Mouse (Mus musculus) midbrain, embryonic 15.5 days (tissue): ENCODE measurements around the gene Sass6. TPM values are rescaled to one million over a fixed set of nuclear protein-coding genes. Genes with fewer than 3 reads are reported as not detected.
A peak's percentile ranks its signal among the peaks of the same experiment; 100 is the strongest.
"Not testable (repeated sequence)": the region's sequence is repeated elsewhere in the genome, so short reads cannot be mapped to it uniquely, and the experiment has no call there.

Experiments used
- ATAC-seq: fragments of 200-750 bp; cut with Nextera tagmentation; replicated peaks from 2 replicates; pipeline ENCODE4 v1.8.0; 2017; ENCODE audit warnings: moderate TSS enrichment
- H3K27ac ChIP-seq: fragments of 300-500 bp; sonication (generic); 2 replicates; pipeline ENCODE4 v1.5.1; 2015; ENCODE audit warnings: mild to moderate bottlenecking, inconsistent platforms
- H3K27me3 ChIP-seq: fragments of 300-500 bp; sonication (generic); replicated peaks from 2 replicates; pipeline ENCODE4 v1.6.1; 2015; ENCODE audit warnings: inconsistent platforms
- H3K36me3 ChIP-seq: fragments of 300-500 bp; sonication (generic); replicated peaks from 2 replicates; pipeline ENCODE4 v1.6.1; 2015; ENCODE audit warnings: inconsistent platforms
- H3K4me1 ChIP-seq: fragments of 300-500 bp; sonication (generic); 2 replicates; pipeline ENCODE4 v1.6.1; 2015; ENCODE audit warnings: inconsistent platforms
- H3K4me2 ChIP-seq: fragments of 300-500 bp; sonication (generic); 2 replicates; pipeline ENCODE4 v1.6.1; 2015; ENCODE audit warnings: inconsistent platforms, mild to moderate bottlenecking, moderate library complexity
- H3K4me3 ChIP-seq: fragments of 300-500 bp; sonication (generic); 2 replicates; pipeline ENCODE4 v1.5.1; 2015; ENCODE audit warnings: mild to moderate bottlenecking, inconsistent platforms
- H3K9ac ChIP-seq: fragments of 300-500 bp; sonication (generic); 2 replicates; pipeline ENCODE4 v1.6.1; 2015; ENCODE audit warnings: mild to moderate bottlenecking, inconsistent platforms
- H3K9me3 ChIP-seq: fragments of 300-500 bp; sonication (generic); 2 replicates; pipeline ENCODE4 v1.6.1; 2016; ENCODE audit warnings: inconsistent platforms
- WGBS: fragments of 180-500 bp; shearing (Covaris S2); methylation state at CpG from one replicate; pipeline ENCODE4 v1.1.7; 2015; ENCODE audit warnings: mixed read lengths; 5-methylcytosine and 5-hydroxymethylcytosine counted together
- polyA plus RNA-seq: library from polyadenylated mRNA; unstranded; fragments of >200 nt; fragmentation: Nextera tagmentation; extraction: Ambion mirVana; gene quantifications from 2 replicates; pipeline ENCODE4 v1.2.1, GENCODE M21; 2015

Gene Sass6
- polyA plus RNA-seq = 12.5 and 13.9 TPM in 2 replicates

DNA sequence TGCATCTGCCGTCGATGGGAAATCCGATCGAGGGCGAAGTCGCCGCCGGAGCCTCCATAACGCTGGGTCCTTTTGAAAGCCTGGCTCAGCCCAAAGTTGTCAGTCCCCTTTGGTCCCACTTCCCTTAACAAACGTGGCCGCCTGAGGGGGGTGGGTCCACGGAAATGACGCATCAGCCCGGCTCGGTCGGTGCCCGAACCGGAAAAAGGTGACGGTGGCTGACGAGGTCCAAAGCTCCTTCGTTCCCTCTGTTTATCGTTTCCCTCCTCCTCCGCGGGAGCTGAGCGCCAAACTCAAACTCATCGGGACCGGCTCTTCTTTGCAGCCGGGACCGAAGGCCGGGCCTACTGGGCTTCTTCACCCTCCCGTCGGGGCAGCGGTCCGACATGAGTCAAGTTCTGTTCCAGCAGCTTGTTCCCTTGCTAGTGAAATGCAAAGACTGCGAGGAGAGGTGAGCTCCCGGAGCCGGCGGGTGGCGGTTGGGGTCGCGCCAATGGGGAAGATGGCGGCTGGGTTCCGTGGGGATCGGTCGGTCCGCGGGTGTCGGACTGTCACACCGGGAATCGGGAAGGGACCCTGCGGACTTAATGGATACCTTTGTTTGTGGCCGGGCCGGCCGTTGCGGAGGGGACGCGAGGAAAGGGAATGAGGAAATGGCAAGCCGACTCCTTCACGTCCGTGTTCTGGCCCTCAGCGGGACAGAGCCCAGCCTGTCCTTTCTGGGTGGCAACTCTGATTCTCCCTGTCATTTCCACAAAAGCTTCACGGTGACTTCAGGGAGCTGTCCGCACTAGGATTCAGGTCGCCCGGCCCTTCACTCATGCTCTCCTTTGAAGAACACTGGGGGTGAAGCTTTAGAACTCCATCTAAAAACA, at the start of gene Sass6:
Gene Sass6, plus strand, starts transcription at position 255 of the 875 bp plus-strand sequence.
- peak within 1 kb of the TSS; percentile 86 for H3K4me2 ChIP-seq
- H3K9me3 ChIP-seq = no peaks in the 10 kb centered on the region
- H3K4me3 ChIP-seq = peak within 1 kb of the TSS; percentile 97
- peaks cover 18% of the 10 kb centered on the region for H3K4me1 ChIP-seq
- H3K27me3 ChIP-seq = no peaks in the 10 kb centered on the region
- H3K36me3 ChIP-seq = peaks cover 5% of the 10 kb centered on the region
- peak within 1 kb of the TSS; percentile 91 for H3K27ac ChIP-seq
- under 1% methylated on average over 65 of the region's 65 CpGs for WGBS
- peak; percentile 99 for ATAC-seq
- peak within 1 kb of the TSS; percentile 79 for H3K9ac ChIP-seq

DNA sequence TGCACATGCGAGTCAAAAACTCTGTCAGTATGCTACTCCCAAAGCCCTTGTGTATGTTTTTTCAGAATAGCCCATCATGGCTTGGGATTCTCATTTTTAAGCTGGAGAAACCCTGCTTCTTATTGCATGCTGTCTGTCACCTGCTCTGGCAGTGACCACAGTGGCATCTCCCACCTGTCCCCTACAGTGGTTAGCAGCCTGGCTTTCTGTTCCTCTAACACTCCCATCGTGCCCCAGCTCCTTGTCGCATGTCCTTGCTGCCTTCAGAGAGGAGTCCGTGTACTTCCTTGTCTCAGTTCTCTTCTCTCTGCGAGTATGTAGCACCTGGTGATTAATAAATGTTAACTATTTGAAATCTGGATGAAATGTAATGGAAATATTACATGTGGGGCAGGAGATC, 47.4 kb upstream of the Sass6 start:
- Histone ChIP-seq H3K27ac (no peak overlapping the region), H3K27me3 (no peaks in the 10 kb centered on the region), H3K4me2 (no peak overlapping the region), H3K9me3 (no peaks in the 10 kb centered on the region), H3K36me3 (peaks cover 30% of the 10 kb centered on the region; the same call in 1 of the 2 replicates), H3K4me3 (no peak overlapping the region), H3K4me1 (no peaks in the 10 kb centered on the region), H3K9ac (no peak overlapping the region)
- no peak for ATAC-seq
- WGBS = 93% methylated on average over 5 of the region's 5 CpGs

DNA sequence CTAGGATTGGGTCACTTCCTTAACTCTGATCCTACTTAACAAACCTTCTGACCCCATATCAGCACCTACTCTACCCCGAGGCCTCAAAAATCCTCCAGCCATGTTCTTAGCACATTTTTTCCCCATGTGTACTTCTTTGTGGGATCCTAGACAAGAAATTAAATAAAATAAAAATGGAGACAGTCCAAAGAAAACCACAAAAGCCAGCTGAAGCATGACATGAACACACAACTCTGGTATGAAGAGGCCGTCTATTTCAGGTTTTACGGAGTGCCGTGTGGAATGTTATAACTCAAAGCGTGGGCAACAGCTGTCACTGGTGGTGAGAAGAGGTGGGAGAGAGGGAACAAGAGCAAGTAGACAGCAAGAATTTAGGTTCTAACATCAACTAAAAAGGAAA, 43.4 kb upstream of the Sass6 start:
- H3K4me2 ChIP-seq = no peak overlapping the region
- no peaks in the 10 kb centered on the region for H3K9me3 ChIP-seq
- no peak overlapping the region for H3K9ac ChIP-seq
- ATAC-seq = no peak
- H3K4me1 ChIP-seq = no peaks in the 10 kb centered on the region
- WGBS = 98% methylated on average over 5 of the region's 5 CpGs
- no peak overlapping the region for H3K4me3 ChIP-seq
- peaks cover 14% of the 10 kb centered on the region; the same call in 1 of the 2 replicates for H3K36me3 ChIP-seq
- H3K27me3 ChIP-seq = no peaks in the 10 kb centered on the region
- no peak overlapping the region for H3K27ac ChIP-seq

DNA sequence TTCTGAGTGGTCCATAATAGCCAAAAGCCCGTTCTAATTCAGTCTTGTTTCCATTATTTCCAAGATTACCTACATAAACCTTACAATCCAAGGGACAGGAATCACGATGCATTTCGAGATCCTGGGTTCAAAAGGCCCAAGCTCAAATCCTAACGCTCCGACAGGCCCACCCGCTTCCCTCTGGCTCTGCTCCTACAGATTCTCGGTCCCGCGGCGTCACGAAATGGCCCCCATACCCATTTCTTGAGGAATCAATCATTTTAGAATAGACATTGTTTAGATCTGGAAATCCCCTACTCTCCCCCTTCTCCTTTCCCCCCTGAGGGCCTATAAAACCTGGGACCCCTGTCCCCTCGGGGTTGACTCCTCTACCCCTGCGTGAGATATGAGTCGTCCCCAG, 33.5 kb upstream of the Sass6 start:
- 96% methylated on average over 14 of the region's 14 CpGs for WGBS

DNA sequence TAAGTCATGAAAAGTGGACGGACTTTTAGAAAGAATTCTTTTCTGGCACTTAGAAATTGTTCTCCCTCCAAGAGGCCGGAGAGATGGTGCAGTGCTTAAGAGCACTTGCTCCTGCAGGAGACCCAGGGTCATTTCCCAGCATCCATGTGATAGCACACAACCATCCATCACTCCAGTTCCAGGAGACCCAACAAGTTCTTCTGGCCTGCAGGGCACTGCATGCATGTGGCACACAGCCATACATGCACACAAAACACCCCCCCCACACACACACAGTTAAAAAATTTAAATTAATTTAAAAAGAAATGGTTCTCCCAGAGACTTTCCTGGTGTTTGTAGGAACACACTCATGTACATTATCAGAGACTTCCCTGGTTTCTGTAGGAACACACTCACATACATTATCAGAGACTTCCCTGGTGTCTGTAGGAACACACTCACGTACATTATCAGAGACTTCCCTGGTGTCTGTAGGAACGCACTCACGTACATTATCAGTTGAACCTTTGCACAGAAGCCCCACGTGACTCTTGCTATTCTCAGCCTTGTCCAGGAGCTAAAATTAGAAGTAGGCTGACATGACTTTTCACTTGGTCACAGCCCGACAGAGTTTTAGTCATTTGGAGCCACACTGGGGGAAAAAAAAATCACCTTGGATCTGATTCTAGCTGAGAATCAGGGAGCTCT, 32.2 kb upstream of the Sass6 start, which contains the start of gene Lrrc39:
Gene Lrrc39, plus strand, starts transcription at position 566 of the 687 bp plus-strand sequence.
- WGBS = 78% methylated on average over 7 of the region's 7 CpGs
- H3K9ac ChIP-seq = no peak within 1 kb of the TSS
- H3K27ac ChIP-seq = no peak within 1 kb of the TSS
- no peak for ATAC-seq
- H3K4me3 ChIP-seq = no peak within 1 kb of the TSS
- H3K9me3 ChIP-seq = no peaks in the 10 kb centered on the region
- no peaks in the 10 kb centered on the region for H3K27me3 ChIP-seq
- H3K4me1 ChIP-seq = no peaks in the 10 kb centered on the region
- no peak within 1 kb of the TSS for H3K4me2 ChIP-seq
- H3K36me3 ChIP-seq = no peaks in the 10 kb centered on the region

More for the DNA sequence above, 33.5 kb upstream of the Sass6 start:
- H3K4me1 ChIP-seq, H3K36me3 ChIP-seq, ATAC-seq, H3K27me3 ChIP-seq, H3K9ac ChIP-seq, H3K9me3 ChIP-seq, H3K27ac ChIP-seq, H3K4me3 ChIP-seq, H3K4me2 ChIP-seq: not testable (repeated sequence)

DNA sequence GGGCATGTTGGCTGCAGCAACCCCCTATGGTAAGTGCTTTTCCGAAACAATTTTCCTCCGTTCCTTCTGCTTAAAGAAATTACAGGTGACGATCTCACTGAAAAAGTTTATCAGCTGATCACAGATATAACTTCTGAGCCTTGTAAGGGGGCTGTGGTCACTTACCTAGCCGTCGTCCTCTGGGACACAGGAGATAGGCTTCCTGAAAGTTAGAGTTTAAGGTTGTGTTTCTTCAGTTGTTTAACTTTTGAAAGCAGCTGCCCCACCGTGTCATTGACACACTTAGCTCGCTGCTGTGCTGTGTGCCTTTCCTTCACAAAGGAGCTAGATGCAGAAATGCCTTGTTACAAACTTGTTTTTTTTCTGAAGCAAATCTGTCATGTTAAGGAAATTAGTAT, 31.7 kb upstream of the Sass6 start:
- no peak overlapping the region for H3K4me2 ChIP-seq
- no peaks in the 10 kb centered on the region for H3K27me3 ChIP-seq
- no peaks in the 10 kb centered on the region for H3K9me3 ChIP-seq
- no peak for ATAC-seq
- H3K4me1 ChIP-seq = no peaks in the 10 kb centered on the region
- H3K4me3 ChIP-seq = no peak overlapping the region
- no peak overlapping the region for H3K27ac ChIP-seq
- 89% methylated on average over 7 of the region's 7 CpGs for WGBS
- no peaks in the 10 kb centered on the region for H3K36me3 ChIP-seq
- no peak overlapping the region for H3K9ac ChIP-seq

DNA sequence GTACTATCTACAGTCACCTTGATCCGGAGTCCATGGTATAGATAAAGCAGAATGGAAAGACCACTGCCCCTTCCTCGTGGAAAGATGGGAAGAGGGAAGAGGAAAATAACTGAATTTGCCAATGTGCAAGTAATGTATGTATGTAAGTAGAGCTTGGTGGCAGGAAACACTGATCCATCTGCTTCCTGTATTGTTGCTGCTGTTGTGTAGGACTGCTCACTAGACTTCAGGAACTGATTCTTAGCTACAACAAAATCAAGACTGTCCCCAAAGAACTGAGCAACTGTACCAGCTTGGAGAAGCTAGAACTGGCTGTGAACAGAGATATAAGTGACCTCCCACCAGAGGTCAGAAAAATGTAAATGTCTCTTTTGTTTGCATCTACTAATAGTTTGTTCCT, 24.2 kb upstream of the Sass6 start:
- H3K4me1 ChIP-seq = no peaks in the 10 kb centered on the region
- no peak overlapping the region for H3K4me2 ChIP-seq
- no peak overlapping the region for H3K4me3 ChIP-seq
- no peak for ATAC-seq
- H3K9ac ChIP-seq = no peak overlapping the region
- 80% methylated on average over 2 of the region's 2 CpGs for WGBS
- H3K9me3 ChIP-seq = no peaks in the 10 kb centered on the region
- no peaks in the 10 kb centered on the region for H3K36me3 ChIP-seq
- H3K27me3 ChIP-seq = no peaks in the 10 kb centered on the region
- no peak overlapping the region for H3K27ac ChIP-seq

DNA sequence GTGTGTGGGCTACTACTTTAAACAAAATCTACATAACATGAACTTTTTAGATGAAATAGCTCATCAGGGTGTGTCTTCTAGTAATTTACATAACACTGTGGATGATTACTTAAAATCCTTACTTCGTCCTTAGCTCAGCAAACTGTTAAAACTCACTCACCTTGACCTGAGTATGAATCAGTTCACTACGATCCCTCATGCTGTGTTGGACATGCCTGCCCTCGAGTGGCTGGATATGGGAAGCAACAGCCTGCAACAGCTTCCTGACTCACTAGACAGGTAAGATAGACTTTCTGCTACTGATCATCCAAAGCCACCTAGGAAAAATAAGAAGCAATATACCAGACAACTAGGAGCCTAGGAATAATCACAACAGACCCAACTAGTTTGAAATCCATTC, 17.5 kb upstream of the Sass6 start:
- H3K9ac ChIP-seq = no peak overlapping the region
- H3K9me3 ChIP-seq = no peaks in the 10 kb centered on the region
- peaks cover 8% of the 10 kb centered on the region; the same call in 1 of the 2 replicates for H3K36me3 ChIP-seq
- H3K4me3 ChIP-seq = no peak overlapping the region
- H3K4me2 ChIP-seq = no peak overlapping the region
- no peaks in the 10 kb centered on the region for H3K4me1 ChIP-seq
- H3K27me3 ChIP-seq = no peaks in the 10 kb centered on the region
- no peak for ATAC-seq
- no peak overlapping the region for H3K27ac ChIP-seq
- 66% methylated on average over 3 of the region's 3 CpGs for WGBS

DNA sequence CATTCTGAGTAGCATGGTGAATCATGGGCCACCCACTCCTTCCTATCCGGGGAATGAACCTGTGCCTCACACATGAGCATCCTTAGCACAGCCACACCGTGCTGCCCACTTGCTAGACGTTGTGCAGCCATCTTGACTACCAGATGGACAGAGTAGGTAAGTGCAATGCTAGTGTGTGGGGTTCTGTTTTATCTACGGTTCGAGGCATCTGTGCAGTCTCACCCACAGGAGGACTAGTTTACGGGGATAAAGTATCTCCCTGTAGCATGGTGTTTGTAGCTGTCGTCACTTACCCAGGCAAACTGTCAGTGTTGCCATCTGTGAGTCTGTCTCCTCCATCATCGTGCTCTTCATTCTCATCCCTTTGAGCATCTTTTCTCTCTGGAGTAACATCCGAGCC, 12.6 kb upstream of the Sass6 start:
- Histone ChIP-seq H3K9me3 (no peaks in the 10 kb centered on the region), H3K4me3 (no peak overlapping the region), H3K27ac (no peak overlapping the region), H3K9ac (no peak overlapping the region), H3K4me2 (no peak overlapping the region), H3K36me3 (peaks cover 38% of the 10 kb centered on the region), H3K27me3 (no peaks in the 10 kb centered on the region), H3K4me1 (no peaks in the 10 kb centered on the region)
- WGBS = 98% methylated on average over 9 of the region's 9 CpGs
- ATAC-seq = no peak

DNA sequence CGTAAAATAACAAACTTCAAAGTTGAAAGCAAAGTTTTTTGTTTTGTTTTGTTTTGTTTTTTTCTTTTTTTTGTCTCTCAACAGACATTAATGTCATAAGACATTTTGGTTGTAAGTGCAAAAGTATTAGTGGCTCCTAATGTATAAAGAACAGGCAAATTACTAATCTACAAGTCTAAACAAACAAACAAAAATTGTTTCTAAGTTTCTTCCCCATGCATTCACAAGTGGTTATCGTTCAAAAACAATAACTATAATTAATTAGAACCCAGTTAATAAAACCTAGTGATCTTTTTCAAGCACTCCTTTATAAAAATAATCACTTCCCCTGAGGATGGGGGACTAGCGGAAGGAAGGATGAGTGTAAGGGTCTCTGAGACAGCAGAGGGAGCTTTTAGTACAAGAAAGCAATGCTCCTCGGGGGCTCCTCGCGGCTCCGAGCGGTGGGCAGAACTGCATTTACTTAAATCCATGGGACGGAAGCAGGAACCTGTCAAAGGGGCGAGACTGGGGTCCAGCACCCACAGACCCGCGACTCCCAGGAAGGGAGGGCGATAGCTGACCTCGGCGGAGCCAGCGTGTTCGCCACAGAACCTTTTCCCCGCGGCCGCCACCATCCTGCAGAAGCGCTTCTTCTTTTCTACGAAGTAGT, 580 bp upstream of the Sass6 start:
- H3K36me3 ChIP-seq = peaks cover 13% of the 10 kb centered on the region
- 2% methylated on average over 22 of the region's 22 CpGs for WGBS
- ATAC-seq = peak; percentile 89

DNA sequence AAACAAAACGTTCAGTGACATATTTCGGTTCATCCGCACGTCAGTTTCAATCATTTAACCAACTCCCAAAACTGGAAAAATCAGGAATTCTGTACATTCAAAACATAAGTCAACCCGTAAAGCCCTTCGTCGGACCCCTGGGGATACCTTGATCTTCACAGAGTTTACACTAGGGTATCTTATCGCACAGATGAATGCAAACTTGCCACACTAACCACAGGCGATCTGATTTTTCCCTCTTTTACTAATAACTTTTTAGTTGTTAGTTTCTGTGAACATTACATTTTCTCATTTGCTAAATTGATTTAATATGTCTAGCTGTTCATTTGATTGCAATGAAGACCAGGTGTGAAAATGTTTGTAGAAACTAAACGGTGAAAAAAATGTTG, 815 bp downstream of the Sass6 start:
- Histone ChIP-seq H3K36me3 (peaks cover 5% of the 10 kb centered on the region), H3K4me2 (peak overlapping the region; percentile 86), H3K27ac (no peak overlapping the region), H3K9me3 (no peaks in the 10 kb centered on the region), H3K27me3 (no peaks in the 10 kb centered on the region), H3K9ac (peak overlapping the region; percentile 62), H3K4me3 (peak overlapping the region; percentile 97), H3K4me1 (peaks cover 18% of the 10 kb centered on the region)
- ATAC-seq = no peak
- 10% methylated on average over 10 of the region's 10 CpGs for WGBS

More for the DNA sequence above, 580 bp upstream of the Sass6 start:
- peaks cover 18% of the 10 kb centered on the region for H3K4me1 ChIP-seq
- peak overlapping the region; percentile 91 for H3K27ac ChIP-seq
- no peaks in the 10 kb centered on the region for H3K9me3 ChIP-seq
- H3K27me3 ChIP-seq = no peaks in the 10 kb centered on the region
- H3K9ac ChIP-seq = peak overlapping the region; percentile 79
- peak overlapping the region; percentile 97 for H3K4me3 ChIP-seq
- H3K4me2 ChIP-seq = peak overlapping the region; percentile 48

DNA sequence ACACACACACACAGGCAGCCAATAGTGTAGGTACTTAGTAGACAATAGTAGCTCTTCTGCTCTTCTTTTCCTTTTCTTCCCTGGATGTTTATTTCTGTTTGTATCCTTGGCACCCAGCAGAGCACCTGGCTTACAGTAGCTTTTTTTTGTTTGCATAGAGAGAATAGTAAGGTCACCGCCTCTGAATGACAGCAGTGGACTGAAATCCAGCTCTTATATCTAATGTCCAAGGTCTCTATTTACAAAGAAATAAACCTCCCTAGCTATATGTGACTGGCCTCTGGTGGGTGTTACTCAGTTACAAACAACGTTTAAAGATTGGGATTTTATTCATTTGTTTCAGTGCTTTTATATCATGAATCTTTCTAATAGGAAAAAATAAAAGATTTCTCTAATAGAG, 4.9 kb downstream of the Sass6 start:
- 90% methylated on average over 2 of the region's 2 CpGs for WGBS
- H3K27me3 ChIP-seq = no peaks in the 10 kb centered on the region
- no peak for ATAC-seq
- no peaks in the 10 kb centered on the region for H3K36me3 ChIP-seq
- no peak overlapping the region for H3K27ac ChIP-seq
- no peak overlapping the region for H3K4me3 ChIP-seq
- peaks cover 9% of the 10 kb centered on the region for H3K4me1 ChIP-seq
- no peak overlapping the region for H3K4me2 ChIP-seq
- H3K9ac ChIP-seq = no peak overlapping the region
- H3K9me3 ChIP-seq = no peaks in the 10 kb centered on the region
